Mouse (Mus musculus): ENCODE measurements at regions not wholly inside any gene's neighbourhood (a gene's known extent, or its start where the extent isn't known, plus 50 kb on each side); places are given as distances from the start of the nearest gene placed in this dataset.

- no peak for DNase-seq (ENCODE audit: low spot score)
Measured at GRCm38 (mm10) chr2:48736312-48736711, 77.6 kb upstream of the Acvr2a start.

Data from heart, adult 8-10 months (tissue).